Mouse (Mus musculus) stomach, postnatal 0 days (tissue): Measurements from ENCODE around the gene Atad2b.

Experiments
- CTCF ChIP-seq: IDR thresholded peaks from 2 replicates; pipeline ENCODE4 v1.5.1; 2016; ENCODE audit warnings: antibody characterized with exemption, low read depth, mild to moderate bottlenecking, moderate library complexity
- EP300 ChIP-seq: optimal IDR thresholded peaks from 2 replicates; pipeline ENCODE3; 2016; ENCODE audit warnings: antibody characterized with exemption

GRCm38 (mm10) chr12:5084714-5085113, 167.6 kb downstream of the Atad2b start:
- no peak for TF ChIP-seq CTCF
- no peak for TF ChIP-seq EP300
